Mouse (Mus musculus) lung, embryonic 14.5 days (tissue): ENCODE data around the gene Ribc1. TPM values are rescaled to one million over a fixed set of nuclear protein-coding genes. Genes with fewer than 3 reads are reported as not detected.

Experiments
- ATAC-seq: fragments of 200-750 bp; cut with Nextera tagmentation; 2 replicates; pipeline ENCODE4 v1.8.0; 2017; ENCODE audit warnings: mild to moderate bottlenecking, moderate TSS enrichment, moderate library complexity; ENCODE audit not compliant: insufficient read depth
- DNase-seq: peaks from one replicate; pipeline ENCODE4 v3.0.0-alpha.2; 2015
- H3K27ac ChIP-seq: fragments of 300-500 bp; sonication (generic); 2 replicates; pipeline ENCODE4 v1.5.1; 2014; ENCODE audit warnings: low read depth, mild to moderate bottlenecking, moderate library complexity
- H3K27me3 ChIP-seq: fragments of 300-500 bp; sonication (generic); 2 replicates; pipeline ENCODE4 v1.6.1; 2014; ENCODE audit warnings: low read length, control low read depth; ENCODE audit not compliant: insufficient read depth
- H3K36me3 ChIP-seq: fragments of 300-500 bp; sonication (generic); 2 replicates; pipeline ENCODE4 v1.6.1; 2014; ENCODE audit warnings: control low read depth; ENCODE audit not compliant: insufficient read depth
- H3K4me1 ChIP-seq: fragments of 300-500 bp; sonication (generic); 2 replicates; pipeline ENCODE4 v1.6.1; 2014; ENCODE audit warnings: antibody characterized with exemption, control low read depth; ENCODE audit not compliant: insufficient read depth
- H3K4me2 ChIP-seq: fragments of 300-500 bp; sonication (generic); 2 replicates; pipeline ENCODE4 v1.6.1; 2014; ENCODE audit warnings: mild to moderate bottlenecking
- H3K4me3 ChIP-seq: fragments of 300-500 bp; sonication (generic); 2 replicates; pipeline ENCODE4 v1.5.1; 2014; ENCODE audit warnings: low read depth, low read length
- H3K9ac ChIP-seq: fragments of 300-500 bp; sonication (generic); 2 replicates; pipeline ENCODE4 v1.6.1; 2014
- H3K9me3 ChIP-seq: fragments of 300-500 bp; sonication (generic); 2 replicates; pipeline ENCODE4 v1.6.1; 2016; ENCODE audit warnings: low read depth, low read length, control low read depth
- CTCF ChIP-seq: IDR thresholded peaks from 2 replicates; pipeline ENCODE4 v1.5.1; 2016; ENCODE audit warnings: antibody characterized with exemption, low read depth
- WGBS: fragments of 180-500 bp; shearing (Covaris S2); extraction: QIAGEN DNeasy Blood & Tissue Kit; methylation state at CpG from one replicate; pipeline ENCODE4 v1.1.7; 2014; 5-methylcytosine and 5-hydroxymethylcytosine counted together
- polyA plus RNA-seq: library from polyadenylated mRNA; unstranded; fragments of >200 nt; fragmentation: Nextera tagmentation; extraction: Ambion mirVana; gene quantifications from 2 replicates; pipeline ENCODE4 v1.2.1, GENCODE M21; 2014

The Ribc1 gene
- polyA plus RNA-seq, 1 experiment from 2014 or later = 2.0 TPM

- Histone ChIP-seq H3K4me2 (no peak overlapping the region), H3K9me3 (no peaks in the 10 kb centered on the region), H3K36me3 (peaks cover 6% of the 10 kb centered on the region; the same call in 1 of the 2 replicates), H3K9ac (no peak overlapping the region), H3K4me1 (no peaks in the 10 kb centered on the region), H3K4me3 (no peak overlapping the region), H3K27me3 (0 out of 2 replicates have a peak, but pooled peaks cover 4% of the 10 kb centered on the region), H3K27ac (no peak overlapping the region)
- DNase-seq (no peak), ATAC-seq (no peak)
- no peak for TF ChIP-seq CTCF
- 75% methylated on average over 4 of the region's 4 CpGs for WGBS
Measured at GRCm38 (mm10) chrX:151999006-151999710, 16.9 kb downstream of the Ribc1 start.

Other genes with a start within 250 kb of the Ribc1 start
- 65.1 and 66.5 TPM in 2 replicates for gene Huwe1, start 215.5 kb downstream of the Ribc1 start, polyA plus RNA-seq
- 219 and 223 TPM in 2 replicates for gene Hsd17b10, start 14.4 kb downstream of the Ribc1 start, polyA plus RNA-seq
- gene Smc1a, start 133 bp upstream of the Ribc1 start, polyA plus RNA-seq = 116 and 117 TPM in 2 replicates
- gene Iqsec2, start 128.0 kb upstream of the Ribc1 start, polyA plus RNA-seq = 3.8 and 4.2 TPM in 2 replicates
- 34.0 and 50.5 TPM in 2 replicates for gene Kdm5c, start 216.7 kb upstream of the Ribc1 start, polyA plus RNA-seq